Mouse (Mus musculus) A20 (cell line): Measurements from ENCODE around the gene Yaf2.
"Not testable (repeated sequence)": the region's sequence is repeated elsewhere in the genome, so short reads cannot be mapped to it uniquely, and the experiment has no call there.

Source experiments
- DNase-seq: peaks from one replicate; pipeline ENCODE4 v3.0.0-alpha.2; 2011; ENCODE audit warnings: low read depth, low spot score

The Yaf2 gene

GRCm38 (mm10) chr15:93253172-93253571 lies 83.6 kb downstream of the Yaf2 start:
- no peak for DNase-seq

DNA sequence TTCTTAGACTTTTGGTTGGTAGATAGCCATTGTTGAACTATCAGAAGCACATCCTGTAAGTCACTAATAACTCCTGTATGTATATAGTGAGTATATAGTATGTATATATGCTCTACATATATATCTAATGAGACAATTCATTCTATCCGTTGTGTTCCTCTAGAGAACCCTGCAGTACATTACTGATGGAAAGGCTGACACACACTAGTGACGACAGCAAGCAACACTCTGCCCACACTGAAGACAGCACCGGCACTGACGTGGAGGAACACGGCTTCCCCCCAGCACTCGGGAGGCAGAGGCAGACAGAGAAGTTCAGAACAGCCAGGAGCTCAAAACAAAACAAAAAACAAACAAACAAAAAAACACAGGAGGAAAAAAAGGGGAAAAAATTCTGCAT lies 84.3 kb downstream of the Yaf2 start:
- no peak for DNase-seq

DNA sequence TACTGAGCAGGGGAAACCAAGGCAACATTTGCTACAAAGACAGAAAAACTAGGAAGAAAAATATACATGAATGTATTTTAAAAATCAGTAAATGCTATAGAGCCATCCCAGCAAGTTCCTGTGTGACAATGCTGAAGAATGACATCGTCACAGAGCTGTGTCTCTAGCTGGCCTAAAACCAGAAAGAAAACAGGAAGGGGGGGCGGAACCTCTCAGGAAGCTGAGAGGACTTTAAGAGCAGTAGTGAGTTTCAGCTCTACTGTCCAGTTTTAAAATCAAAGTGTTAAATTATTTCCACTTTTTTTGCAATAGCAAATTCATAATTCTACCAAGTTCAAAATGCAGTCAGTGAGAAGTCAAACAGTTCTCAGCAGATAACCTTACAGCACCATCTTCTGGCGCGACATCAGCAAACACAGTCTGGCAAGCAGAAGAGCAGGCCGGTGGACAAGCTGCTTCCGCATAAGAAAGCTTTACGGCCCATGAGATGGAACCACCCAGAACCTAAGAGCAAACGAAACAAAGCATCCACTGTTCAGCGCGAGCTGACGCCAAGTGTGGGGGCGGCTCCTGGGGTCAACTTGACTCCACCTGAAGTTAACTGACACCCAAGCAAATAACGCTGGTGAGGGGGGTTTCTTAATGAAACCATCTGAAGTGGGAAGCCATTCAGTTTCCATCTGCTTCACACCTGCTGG lies 85.0 kb downstream of the Yaf2 start:
- no peak for DNase-seq

DNA sequence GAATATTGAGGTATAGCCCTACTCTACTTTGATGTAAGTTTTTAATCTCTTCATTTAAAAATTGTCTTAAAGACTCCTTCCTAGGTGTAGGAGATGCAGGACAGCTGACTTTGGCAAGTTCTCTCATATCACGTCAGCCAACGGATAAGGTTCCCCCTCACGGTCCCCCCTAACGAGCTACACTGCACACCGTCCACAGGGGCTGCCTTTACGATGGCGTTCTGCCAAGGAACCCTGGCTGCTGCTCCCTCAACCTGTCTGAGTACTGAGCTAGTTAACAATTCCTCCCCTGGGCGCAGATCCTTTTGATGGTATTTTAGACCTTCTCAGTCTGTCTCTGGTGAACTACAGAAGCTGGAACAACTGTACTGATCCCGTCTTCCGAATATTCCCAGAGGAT lies 93.5 kb downstream of the Yaf2 start:
- DNase-seq: no peak

GRCm38 (mm10) chr15:93236456-93236855 lies 100.3 kb downstream of the Yaf2 start:
- DNase-seq: not testable (repeated sequence)
